Mouse (Mus musculus) ES-Bruce4 (cell line): ENCODE results near the gene Sgtb. TPM values are rescaled to one million over a fixed set of nuclear protein-coding genes. Genes with fewer than 3 reads are reported as not detected.

ENCODE experiments used
- H3K27ac ChIP-seq: 2 replicates; pipeline ENCODE4 v1.5.1; 2012; ENCODE audit warnings: low read length, inconsistent platforms; ENCODE audit not compliant: insufficient read depth
- H3K27me3 ChIP-seq: 2 replicates; pipeline ENCODE4 v1.6.1; 2012; ENCODE audit warnings: mild to moderate bottlenecking, low read length, inconsistent platforms; ENCODE audit not compliant: control insufficient read depth, poor library complexity, insufficient read depth, severe bottlenecking
- H3K36me3 ChIP-seq: 2 replicates; pipeline ENCODE4 v1.6.1; 2012; ENCODE audit warnings: inconsistent platforms, mild to moderate bottlenecking, low read length, moderate library complexity; ENCODE audit not compliant: control insufficient read depth, poor library complexity, insufficient read depth, severe bottlenecking
- H3K4me1 ChIP-seq: one replicate; pipeline ENCODE4 v1.8.1; 2011; ENCODE audit warnings: low read length; ENCODE audit not compliant: control insufficient read depth, insufficient read depth
- H3K4me3 ChIP-seq: 2 replicates; pipeline ENCODE4 v1.5.1; 2011; ENCODE audit warnings: low read depth, mild to moderate bottlenecking, low read length
- H3K9ac ChIP-seq: 2 replicates; pipeline ENCODE4 v1.6.1; 2012; ENCODE audit warnings: low read depth, mild to moderate bottlenecking, inconsistent platforms; ENCODE audit not compliant: poor library complexity, severe bottlenecking
- H3K9me3 ChIP-seq: replicated peaks from 2 replicates; pipeline ENCODE4 v1.6.1; 2012; ENCODE audit warnings: mild to moderate bottlenecking, low read length, inconsistent platforms; ENCODE audit not compliant: control insufficient read depth, poor library complexity, insufficient read depth, severe bottlenecking
- CTCF ChIP-seq: IDR thresholded peaks from one replicate; pipeline ENCODE4 v1.8.1; 2011; ENCODE audit warnings: low read depth, low read length
- EP300 ChIP-seq: IDR thresholded peaks from 2 replicates; pipeline ENCODE4 v1.6.1; 2011; ENCODE audit warnings: low read depth, low read length; ENCODE audit not compliant: insufficient read depth
- POLR2A ChIP-seq: IDR thresholded peaks from one replicate; pipeline ENCODE4 v1.8.1; 2011; ENCODE audit warnings: low read length; ENCODE audit not compliant: insufficient read depth
- polyA plus RNA-seq: library from polyadenylated mRNA; stranded (reverse); fragments of >200 nt; gene quantifications from 2 replicates; pipeline ENCODE4 v1.2.4, GENCODE M21; 2011; ENCODE audit warnings: low read depth; ENCODE audit not compliant: missing spikeins, insufficient read depth, insufficient read length

Sgtb gene
- polyA plus RNA-seq, 1 experiment: 8.0 TPM

DNA sequence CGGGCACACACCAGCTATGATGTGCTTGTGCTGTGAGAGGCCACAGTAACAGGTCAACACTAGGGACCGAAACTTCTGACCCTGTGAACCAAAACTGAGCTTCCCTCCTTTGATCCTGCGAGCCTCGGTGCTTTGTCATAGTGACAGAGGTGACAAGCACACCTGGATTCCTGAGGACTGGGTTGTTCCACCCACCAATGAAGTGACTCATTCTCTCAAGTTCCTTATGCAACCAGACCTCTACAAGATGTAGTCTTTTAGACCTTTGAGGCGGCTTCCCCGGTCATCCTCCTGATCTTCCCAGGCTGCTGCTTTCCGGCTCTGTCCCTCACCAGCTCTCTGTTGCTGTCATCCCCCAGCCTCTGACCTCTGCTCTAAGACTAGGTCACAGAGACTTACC, 27.0 kb upstream of the Sgtb start:
- Histone ChIP-seq H3K36me3 (no peaks in the 10 kb centered on the region), H3K4me3 (no peak overlapping the region), H3K9me3 (no peaks in the 10 kb centered on the region), H3K4me1 (no peaks in the 10 kb centered on the region), H3K27ac (no peak overlapping the region), H3K9ac (no peak overlapping the region), H3K27me3 (no peaks in the 10 kb centered on the region)
- TF ChIP-seq POLR2A (no peak), EP300 (no peak), CTCF (no peak)

- no peaks in the 10 kb centered on the region for H3K36me3 ChIP-seq
- H3K4me1 ChIP-seq: no peaks in the 10 kb centered on the region
- no peak overlapping the region for H3K27ac ChIP-seq
- no peaks in the 10 kb centered on the region for H3K27me3 ChIP-seq
- H3K4me3 ChIP-seq: no peak overlapping the region
- no peak overlapping the region for H3K9ac ChIP-seq
- no peak for TF ChIP-seq POLR2A
- TF ChIP-seq CTCF: no peak
- TF ChIP-seq EP300: no peak
- no peaks in the 10 kb centered on the region for H3K9me3 ChIP-seq
Measured at GRCm38 (mm10) chr13:104084600-104084999, 24.9 kb upstream of the Sgtb start.

DNA sequence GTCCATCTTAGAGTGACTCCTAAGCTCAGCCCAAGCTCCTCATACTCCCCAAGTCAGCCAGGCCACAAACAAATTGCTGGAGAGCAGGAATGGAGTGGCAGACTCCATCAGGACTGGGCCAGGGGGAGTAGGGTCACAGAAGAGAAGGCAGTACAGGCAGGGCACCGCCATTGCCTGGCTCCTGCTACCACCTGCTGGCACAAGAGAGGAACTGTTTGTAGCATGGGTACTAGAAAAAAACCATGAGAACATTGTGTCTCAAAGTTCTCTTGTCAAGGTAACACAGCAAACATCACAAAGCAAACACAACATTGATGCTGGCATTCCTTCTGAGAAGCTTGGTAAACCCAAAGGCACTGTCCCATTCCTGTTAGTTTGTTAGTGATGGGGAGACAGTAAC, 20.2 kb upstream of the Sgtb start:
- no peak overlapping the region for H3K4me3 ChIP-seq
- H3K4me1 ChIP-seq: no peaks in the 10 kb centered on the region
- no peak overlapping the region for H3K9ac ChIP-seq
- H3K27ac ChIP-seq: no peak overlapping the region
- H3K27me3 ChIP-seq: no peaks in the 10 kb centered on the region
- H3K36me3 ChIP-seq: no peaks in the 10 kb centered on the region
- no peaks in the 10 kb centered on the region for H3K9me3 ChIP-seq
- TF ChIP-seq CTCF: peak; percentile 64
- no peak for TF ChIP-seq EP300
- no peak for TF ChIP-seq POLR2A

GRCm38 (mm10) chr13:104091734-104092133, 17.8 kb upstream of the Sgtb start:
- Histone ChIP-seq H3K4me3 (no peak overlapping the region), H3K27me3 (no peaks in the 10 kb centered on the region), H3K4me1 (no peaks in the 10 kb centered on the region), H3K36me3 (no peaks in the 10 kb centered on the region), H3K9ac (no peak overlapping the region), H3K9me3 (no peaks in the 10 kb centered on the region), H3K27ac (no peak overlapping the region)
- TF ChIP-seq POLR2A: no peak
- no peak for TF ChIP-seq CTCF
- TF ChIP-seq EP300: no peak

DNA sequence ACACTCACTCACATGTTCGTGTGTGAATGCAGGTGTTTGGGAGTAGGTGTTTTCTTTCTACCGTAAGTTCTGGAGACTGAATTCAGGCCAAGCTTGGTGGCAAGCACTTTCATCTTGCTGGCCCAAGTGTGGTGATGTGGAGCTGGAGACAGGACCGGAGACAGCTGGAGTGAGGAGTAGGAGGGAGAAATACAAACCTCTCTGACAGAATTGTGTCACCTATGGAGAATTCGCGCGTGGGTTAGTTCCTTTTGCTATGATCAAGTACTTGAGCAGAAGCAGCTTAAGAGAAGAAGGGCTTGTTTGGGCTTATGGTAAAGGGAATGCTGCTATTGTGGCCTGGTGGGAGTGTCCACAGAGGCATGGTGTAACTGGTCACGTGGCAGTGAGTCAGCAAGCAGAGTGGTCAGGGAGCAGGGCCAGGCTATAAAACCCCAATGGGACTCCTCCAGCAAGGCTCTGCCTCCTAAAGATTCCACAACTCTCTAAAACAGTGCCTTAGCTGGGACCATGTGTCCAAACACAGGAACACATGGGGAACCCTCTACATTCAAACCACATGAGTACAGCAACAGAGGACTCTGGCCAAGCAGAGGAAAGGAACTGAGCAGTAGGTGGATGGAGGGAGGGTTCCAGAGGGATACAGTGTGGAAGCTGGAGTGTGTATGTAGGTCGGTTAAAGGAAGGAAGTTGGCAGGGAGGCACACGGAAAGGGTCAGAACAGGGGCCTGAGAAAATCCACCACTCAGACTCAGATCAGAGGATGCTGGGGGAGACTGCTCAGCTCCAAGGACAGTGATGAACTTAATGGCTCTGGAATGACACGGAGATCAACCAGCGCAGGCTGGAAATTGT, 14.8 kb upstream of the Sgtb start:
- Histone ChIP-seq H3K9ac (no peak overlapping the region), H3K4me1 (no peaks in the 10 kb centered on the region), H3K27me3 (no peaks in the 10 kb centered on the region), H3K27ac (no peak overlapping the region), H3K36me3 (no peaks in the 10 kb centered on the region), H3K4me3 (no peak overlapping the region), H3K9me3 (no peaks in the 10 kb centered on the region)
- TF ChIP-seq POLR2A (no peak), EP300 (no peak), CTCF (no peak)

DNA sequence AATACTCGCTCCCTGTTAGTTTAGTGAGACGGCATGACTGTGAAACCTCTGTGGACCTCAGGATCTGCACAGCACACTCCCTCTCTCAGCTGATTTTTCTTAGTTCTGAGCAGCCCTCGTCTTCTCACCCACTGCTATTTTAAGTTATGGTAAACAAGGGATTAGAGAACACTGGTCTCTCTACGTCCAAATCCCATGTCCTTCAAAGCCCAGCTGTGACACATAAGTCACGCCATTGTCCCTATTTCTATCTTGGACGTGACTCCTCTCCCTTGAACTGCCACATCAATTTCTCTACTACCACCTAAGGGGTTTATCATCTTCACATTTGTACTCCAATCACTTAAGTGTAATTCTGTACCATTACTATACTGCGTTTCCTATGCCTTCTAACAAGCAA, 13.6 kb upstream of the Sgtb start:
- no peak overlapping the region for H3K27ac ChIP-seq
- TF ChIP-seq CTCF (no peak), EP300 (no peak), POLR2A (no peak)

More for the DNA sequence above, 13.6 kb upstream of the Sgtb start:
- Histone ChIP-seq H3K9me3 (no peaks in the 10 kb centered on the region), H3K4me1 (no peaks in the 10 kb centered on the region), H3K36me3 (no peaks in the 10 kb centered on the region), H3K4me3 (no peak overlapping the region), H3K9ac (no peak overlapping the region), H3K27me3 (no peaks in the 10 kb centered on the region)
